Mouse (Mus musculus) cerebellum, adult 18-20 months (tissue): Measurements from ENCODE around the gene Dact3.
A peak's percentile ranks its signal among the peaks of the same experiment; 100 is the strongest.

Source experiments
- DNase-seq, 2 experiments: peaks; one replicate each; pipeline ENCODE4 v3.0.0; 2021

Dact3 gene

DNA sequence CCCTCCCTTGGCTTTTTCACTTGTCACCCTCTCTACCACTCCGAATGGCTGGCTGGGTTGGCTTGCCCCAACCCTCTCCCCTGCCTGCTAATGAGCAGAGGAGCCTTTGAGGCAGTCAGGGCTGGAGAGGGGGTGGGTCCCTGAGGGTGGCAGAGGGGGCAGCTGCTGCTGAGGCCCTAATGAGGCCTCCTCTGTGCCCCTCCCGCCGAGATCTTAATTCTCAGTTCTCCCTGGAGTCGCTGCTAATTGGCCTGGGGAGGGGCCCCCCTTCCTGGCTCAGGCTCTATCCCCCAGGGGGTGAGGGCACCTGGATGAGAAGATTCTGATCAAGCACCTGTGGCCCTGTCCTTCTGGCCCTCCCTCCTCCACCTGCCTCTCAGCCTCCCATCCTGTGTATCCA lies 19.2 kb downstream of the Dact3 start:
- DNase-seq = no peak

GRCm38 (mm10) chr7:16895000-16895399 lies 19.9 kb downstream of the Dact3 start:
- peak; percentile 90 to 91 for DNase-seq

DNA sequence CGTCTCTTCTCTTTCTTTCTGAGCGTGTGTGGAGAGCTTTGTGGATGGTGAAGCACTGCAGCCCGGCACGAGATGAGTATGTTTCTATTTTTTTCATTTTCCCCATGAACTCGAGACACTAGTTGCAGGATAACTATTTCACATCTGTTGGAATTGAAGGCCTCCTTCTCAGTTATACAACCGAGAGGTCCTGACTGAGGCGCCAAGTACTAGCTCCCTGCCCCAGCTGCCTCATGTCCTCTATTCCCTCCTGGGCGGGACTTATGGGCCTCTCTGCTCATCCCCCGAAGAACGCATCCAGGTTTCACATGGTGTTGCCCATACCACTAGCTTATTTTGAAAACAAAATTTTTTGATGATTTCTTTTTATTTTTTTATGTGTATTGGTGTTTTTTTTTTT lies 20.4 kb downstream of the Dact3 start:
- no peak for DNase-seq

GRCm38 (mm10) chr7:16900526-16900925 lies 25.4 kb downstream of the Dact3 start:
- no peak for DNase-seq

- no peak for DNase-seq
Measured at GRCm38 (mm10) chr7:16903439-16903955, 28.4 kb downstream of the Dact3 start.

DNA sequence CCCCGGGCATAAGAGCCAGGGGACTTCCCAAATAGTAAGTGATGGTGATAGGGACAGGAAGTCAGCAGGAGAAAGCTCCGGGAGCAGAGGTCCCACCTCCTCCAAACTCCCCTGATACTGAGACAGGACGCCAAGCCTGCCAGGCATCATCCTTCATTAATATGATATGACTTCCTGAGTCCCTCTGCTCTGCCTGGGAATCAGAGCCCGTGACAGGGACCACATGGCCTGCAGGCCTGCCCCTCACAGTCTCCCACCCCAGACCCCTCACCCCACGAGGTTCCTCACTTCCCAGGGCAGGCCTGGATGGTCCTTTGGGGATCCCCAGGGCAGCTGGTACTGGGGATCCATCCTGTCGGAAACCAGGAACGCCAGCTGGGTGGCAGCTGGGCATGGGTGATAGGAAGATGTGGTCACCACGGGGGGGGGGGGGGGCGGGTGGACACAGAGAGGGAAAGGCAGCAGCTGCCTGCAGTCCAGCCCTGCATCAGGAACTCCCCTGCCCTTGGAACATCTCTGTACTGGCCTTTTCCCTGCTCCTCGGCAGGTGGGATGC lies 29.1 kb downstream of the Dact3 start:
- DNase-seq = no peak

DNA sequence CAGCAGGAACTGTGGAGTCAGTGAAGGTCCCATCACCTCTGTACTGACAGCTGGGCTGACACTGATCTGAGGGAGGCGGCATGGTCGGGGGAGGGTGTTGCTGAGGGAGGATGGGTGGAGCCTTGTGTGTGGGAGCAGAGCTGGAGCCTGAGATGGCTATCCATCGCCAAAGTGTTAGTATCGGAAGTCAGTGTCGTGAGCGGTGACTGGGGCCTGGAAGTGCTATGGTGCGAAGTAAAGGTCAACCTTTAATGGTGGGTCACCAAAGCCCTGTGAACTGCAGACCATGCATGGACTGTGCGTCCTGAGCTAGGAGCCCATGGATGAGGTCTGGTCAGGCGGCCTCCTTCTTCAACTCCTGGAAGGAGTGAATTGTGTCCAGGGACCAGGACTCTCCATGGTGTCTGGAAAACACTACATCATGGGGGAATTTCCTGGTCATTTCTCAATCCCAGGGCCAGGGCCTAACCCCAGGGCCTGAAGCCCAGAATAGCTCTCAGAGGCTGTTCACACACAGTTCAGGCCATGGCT lies 30.4 kb downstream of the Dact3 start:
- DNase-seq = no peak

DNA sequence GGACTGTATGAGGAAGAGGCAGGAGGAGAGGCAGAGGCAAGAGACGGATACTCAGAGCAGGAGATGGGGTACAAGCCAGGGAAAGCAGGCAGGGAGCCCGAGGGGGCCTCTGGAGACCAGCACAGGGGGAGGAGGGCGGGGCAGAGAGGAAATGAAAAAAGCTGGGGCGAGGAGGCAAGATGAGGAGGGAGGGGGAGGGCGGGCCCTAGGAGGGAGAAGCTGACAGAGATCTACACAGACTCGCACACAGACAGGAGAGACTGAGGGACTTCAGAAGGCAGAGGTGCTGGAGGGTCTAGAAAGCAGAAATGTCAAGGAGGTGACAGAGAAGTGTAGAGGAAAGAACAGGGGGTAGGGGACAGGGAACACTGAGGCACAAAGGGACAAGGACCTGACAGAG lies 31.2 kb downstream of the Dact3 start, which contains the start of gene Ptgir:
TSS of gene Ptgir (plus strand) at position 210 of the 400 bp plus-strand sequence.
- DNase-seq = no peak

DNA sequence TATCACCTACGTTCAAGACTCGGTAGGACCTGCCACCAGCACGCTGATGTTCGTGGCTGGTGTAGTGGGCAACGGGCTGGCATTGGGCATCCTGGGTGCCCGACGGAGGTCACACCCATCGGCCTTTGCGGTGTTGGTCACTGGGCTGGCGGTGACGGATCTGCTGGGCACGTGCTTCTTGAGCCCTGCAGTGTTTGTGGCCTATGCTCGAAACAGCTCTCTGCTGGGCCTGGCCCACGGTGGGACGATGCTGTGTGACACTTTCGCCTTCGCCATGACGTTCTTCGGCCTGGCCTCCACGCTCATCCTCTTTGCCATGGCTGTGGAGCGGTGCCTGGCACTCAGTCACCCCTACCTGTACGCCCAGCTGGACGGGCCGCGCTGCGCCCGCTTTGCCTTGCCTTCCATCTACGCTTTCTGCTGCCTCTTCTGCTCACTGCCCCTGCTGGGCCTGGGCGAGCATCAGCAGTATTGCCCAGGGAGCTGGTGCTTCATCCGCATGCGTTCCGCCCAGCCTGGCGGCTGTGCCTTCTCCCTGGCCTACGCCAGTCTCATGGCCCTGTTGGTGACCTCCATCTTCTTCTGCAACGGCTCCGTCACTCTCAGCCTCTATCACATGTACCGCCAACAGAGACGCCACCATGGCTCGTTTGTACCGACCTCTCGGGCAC lies 31.9 kb downstream of the Dact3 start:
- DNase-seq = no peak

- no peak for DNase-seq
Measured at GRCm38 (mm10) chr7:16907842-16908241, 32.7 kb downstream of the Dact3 start.

DNA sequence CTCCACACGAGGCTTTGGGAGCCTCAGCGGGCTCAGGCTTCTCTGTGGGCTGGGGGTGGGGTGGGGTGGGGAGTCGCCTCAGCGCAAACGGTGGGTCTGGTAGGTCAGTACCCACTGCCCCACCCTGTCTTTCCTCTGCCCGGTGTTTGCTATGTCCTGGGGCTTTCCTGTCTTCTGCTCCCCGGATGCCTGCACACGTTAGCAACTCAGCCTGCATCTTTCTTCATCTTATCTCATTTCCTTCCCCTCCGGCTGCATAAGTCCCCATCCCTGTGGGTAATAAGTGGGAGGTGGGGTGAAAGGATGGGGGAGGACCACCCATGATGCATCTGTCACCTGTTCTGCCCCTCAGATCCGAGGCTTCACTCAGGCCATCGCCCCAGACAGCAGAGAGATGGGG lies 33.2 kb downstream of the Dact3 start:
- DNase-seq = no peak

- no peak for DNase-seq
Measured at GRCm38 (mm10) chr7:16908859-16909258, 33.7 kb downstream of the Dact3 start.

DNA sequence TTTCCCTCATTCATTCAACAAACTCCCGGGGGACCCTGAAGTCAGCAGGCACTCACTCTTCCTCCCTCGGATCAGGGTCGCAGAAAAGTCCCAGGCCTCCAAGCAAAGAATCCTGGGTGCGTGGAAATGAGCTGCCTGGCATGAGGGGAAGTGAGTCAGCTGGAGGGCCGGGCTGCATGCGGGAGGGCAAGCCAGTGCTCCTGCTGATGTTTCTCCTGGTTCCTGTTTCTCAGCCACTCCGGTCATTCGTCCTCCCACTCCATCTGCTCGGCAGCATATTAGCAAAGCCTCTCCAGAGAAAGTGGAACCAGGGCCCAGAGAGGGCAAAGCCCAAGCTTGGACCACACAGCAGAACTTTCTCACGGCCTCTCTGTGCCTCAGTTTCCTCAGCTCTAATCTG lies 34.8 kb downstream of the Dact3 start:
- no peak for DNase-seq

DNA sequence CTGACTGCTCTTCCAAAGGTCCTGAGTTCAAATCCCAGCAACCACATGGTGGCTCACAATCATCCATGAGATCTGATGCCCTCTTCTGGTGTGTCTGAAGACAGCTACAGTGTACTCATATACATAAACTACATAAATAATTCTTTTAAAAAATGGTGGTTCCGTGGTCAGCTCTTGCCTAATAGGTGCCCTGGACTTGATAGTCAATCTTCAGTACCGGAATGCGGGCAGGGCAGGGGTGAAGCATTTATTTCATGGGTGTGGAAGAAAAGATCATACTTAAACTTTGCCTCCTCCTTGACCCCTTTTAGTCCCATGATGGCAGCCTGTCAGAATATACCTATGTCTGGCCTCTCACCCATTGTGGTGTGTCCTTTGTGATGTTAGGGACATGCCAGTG lies 36.8 kb downstream of the Dact3 start:
- DNase-seq = no peak

GRCm38 (mm10) chr7:16912360-16912759 lies 37.2 kb downstream of the Dact3 start:
- no peak for DNase-seq

GRCm38 (mm10) chr7:16913806-16914452 lies 38.8 kb downstream of the Dact3 start:
- peak; percentile 78 to 82 for DNase-seq

DNA sequence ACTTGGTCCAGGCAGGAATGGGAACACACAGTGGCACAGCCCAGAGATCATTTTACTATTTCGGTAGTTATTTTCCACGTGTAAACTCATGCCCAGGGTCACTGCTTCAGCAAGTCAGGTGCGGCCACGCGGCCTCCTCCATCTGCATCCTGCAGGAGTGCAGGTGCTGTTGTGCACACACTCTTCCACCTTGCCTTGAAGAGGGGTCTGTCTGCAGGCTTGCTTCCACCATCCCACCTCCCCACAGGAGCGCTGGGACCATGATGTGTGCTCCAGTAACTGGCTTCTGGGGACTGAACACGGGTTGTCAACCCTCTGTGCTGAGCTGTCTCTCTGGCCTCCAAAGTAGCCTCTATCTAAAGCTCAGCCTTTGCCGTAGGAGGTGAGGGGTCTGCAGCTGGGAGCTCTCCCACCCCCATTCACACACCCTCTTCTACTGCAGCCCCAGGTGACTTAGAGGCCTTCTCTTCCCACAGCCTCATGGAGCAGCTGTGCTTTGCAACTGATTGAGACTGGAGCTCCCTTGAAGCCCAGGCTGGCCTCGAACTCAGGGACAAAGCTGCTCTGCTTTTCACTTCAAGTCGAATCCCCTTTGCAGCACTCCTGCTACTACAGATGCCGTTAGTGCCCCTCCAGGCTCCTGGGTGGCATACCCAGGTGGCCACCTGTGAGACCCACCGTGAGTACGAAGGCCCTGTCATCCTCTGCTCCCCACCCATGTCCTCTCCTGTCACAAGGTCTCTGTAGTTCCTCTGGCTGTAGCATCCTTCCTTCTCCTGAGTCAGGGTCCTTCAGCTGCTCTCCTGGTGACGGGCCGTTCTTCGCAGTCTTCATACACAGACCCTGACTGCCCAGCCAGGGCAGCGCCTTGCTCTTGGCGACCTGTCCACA lies 39.6 kb downstream of the Dact3 start:
- no peak for DNase-seq

DNA sequence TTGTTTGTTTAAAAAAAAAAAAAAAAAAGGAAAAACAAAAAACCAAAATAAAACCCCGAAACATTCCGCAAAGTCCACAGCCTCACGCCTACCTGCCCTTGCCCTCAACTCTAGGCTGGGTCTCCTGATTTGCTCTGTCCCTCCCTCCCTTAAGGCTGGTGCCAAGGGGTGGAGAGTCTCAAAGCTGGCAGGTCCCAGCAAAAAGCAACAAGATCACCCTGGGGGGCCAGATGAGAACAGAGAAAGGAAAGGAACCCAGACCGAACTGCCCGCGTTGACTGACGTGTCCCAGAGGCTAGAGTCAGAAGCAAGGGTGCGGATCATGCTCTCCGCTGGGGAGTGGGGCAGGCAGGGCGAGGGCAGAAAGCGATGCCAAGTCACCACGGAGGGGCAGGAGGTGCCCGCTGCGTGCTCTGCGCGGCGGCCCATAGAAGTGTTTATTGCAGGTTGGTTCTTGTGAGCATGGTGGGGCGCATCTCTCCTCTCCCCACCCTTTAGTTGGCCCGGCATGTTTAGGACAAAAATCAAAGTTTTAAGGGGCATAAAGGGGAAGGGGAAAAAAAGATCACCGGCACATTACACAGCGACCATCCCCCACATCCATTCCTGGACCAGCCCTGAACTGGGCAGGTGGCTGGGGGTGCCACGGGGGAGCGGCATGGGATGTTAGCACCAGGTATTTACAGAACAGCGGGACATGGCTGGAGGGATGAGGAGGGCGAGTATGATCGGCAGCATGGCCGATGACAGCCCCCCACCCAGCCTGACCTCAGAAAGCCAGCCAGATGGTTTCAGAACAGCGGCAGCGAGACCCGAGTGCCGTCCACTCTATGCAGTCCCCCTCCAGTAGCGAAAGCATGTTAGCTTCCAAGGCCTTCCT lies 40.6 kb downstream of the Dact3 start:
- peak in 1 of 2 experiments; percentile 44 for DNase-seq

DNA sequence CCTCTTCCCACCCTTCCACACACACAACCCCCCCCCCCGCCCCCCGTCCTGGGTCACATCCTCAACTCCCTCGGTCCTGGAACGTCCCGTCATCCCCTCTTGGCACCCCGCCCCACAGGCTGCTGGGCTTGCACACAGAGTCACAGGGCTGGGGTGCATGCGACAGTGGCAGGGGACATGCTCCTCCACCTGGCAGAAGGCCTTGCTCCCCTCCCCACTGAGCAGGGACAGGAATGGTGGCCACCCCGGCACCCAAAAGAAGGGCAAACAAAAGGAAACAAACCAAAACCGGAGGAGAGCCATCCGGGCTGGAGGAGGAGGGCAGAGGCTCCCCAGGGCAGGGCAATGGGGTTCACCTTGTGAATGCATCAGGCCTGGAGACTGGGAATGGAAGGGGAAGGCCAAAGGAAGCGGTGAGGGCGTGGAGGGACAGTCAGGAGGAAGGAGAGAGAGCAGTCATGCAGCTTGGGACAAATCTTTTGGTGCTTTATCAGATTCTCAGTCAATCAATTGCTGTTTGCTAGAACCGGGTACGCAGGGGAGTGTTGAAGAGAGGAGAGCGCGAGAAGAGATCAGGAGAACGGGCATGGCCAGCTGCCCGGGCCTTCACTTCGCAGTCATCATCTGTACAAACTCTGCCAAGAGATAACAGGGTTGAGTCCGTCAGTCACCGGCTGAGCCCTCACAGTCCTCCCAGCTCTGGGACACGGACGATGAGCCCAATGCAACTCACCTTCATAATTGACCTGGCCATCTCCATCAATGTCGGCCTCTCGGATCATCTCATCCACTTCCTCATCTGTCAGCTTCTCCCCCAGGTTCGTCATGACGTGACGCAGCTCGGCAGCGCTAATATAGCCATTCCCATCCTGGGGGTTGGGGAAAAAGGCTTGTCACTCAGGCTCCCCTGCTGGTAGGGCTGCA lies 41.5 kb downstream of the Dact3 start:
- DNase-seq = peak in 1 of 2 experiments; percentile 55

DNA sequence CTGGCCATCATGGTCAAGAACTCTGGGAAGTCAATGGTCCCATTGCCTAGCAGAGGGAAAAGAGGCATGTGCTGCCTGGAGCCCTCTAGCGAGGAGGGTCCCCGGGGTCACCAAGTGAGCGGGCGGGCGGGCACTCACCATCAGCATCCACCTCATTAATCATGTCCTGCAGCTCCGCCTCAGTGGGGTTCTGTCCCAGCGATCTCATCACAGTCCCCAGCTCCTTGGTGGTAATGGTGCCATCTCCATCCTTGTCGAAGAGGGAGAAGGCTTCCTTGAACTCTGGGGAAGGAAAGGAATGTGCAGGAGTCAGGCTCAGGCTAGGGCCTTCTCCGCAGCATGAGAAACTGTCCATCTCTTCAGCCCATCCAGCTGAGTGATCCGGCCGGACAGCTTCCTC lies 42.3 kb downstream of the Dact3 start:
- DNase-seq = no peak

DNA sequence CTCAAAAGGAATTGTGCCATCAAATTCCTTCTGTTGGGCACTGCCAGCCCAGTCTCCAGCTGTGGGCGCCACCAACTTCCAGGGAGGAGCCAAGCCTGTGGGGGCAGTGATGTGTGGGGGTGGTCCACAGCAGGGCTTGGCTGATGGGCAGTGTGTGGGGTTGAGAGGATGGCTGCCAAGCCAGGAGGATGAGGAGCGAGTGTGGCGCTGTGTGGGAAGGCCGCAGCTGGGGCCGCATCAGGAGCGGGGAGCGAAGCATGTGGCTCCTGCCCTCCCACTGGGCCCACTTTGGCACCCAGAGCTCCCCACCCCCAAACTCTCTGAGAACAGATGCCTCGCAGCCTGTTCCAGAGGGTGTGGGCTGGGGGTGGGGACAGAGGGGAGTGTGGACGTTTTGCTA lies 42.9 kb downstream of the Dact3 start:
- peak in 1 of 2 experiments; percentile 44 for DNase-seq
